Mouse (Mus musculus) gastrocnemius, adult 18-20 months (tissue): ENCODE data around the gene Dnmt1. TPM values are rescaled to one million over a fixed set of nuclear protein-coding genes. Genes with fewer than 3 reads are reported as not detected.

Experiments
- DNase-seq: peaks from one replicate; pipeline ENCODE4 v3.0.0; 2021; ENCODE audit warnings: low spot score
- total RNA-seq, 2 experiments: library from RNA; stranded (reverse); gene quantifications; 2 replicates each; pipeline ENCODE4 v1.2.3; 2021

Gene Dnmt1
- total RNA-seq, 2 experiments from 2014 or later = 6.0 to 6.7 TPM

- no peak for DNase-seq
Measured at GRCm38 (mm10) chr9:20887191-20887590, 72.5 kb downstream of the Dnmt1 start.

- DNase-seq = no peak
Measured at GRCm38 (mm10) chr9:20886563-20886962, 73.1 kb downstream of the Dnmt1 start.

- DNase-seq = no peak
Measured at GRCm38 (mm10) chr9:20879097-20879792, 80.4 kb downstream of the Dnmt1 start, which contains the start of gene Angptl6. Gene Angptl6, minus strand, starts transcription at chr9:20879727.

GRCm38 (mm10) chr9:20878710-20879065 lies 81.0 kb downstream of the Dnmt1 start:
- no peak for DNase-seq

- DNase-seq = peak; percentile 99
Measured at GRCm38 (mm10) chr9:20878041-20878709, 81.5 kb downstream of the Dnmt1 start.

GRCm38 (mm10) chr9:20877118-20878040 lies 82.3 kb downstream of the Dnmt1 start:
- DNase-seq = no peak

- no peak for DNase-seq
Measured at GRCm38 (mm10) chr9:20876318-20877117, 83.2 kb downstream of the Dnmt1 start.

GRCm38 (mm10) chr9:20875021-20875790 lies 84.5 kb downstream of the Dnmt1 start:
- no peak for DNase-seq

GRCm38 (mm10) chr9:20873521-20873920 lies 86.2 kb downstream of the Dnmt1 start:
- no peak for DNase-seq

GRCm38 (mm10) chr9:20872991-20873390 lies 86.7 kb downstream of the Dnmt1 start:
- DNase-seq = no peak

GRCm38 (mm10) chr9:20870211-20871173 lies 89.2 kb downstream of the Dnmt1 start:
- DNase-seq = no peak

- DNase-seq = no peak
Measured at GRCm38 (mm10) chr9:20869246-20869645, 90.4 kb downstream of the Dnmt1 start.

- DNase-seq = no peak
Measured at GRCm38 (mm10) chr9:20868448-20869001, 91.2 kb downstream of the Dnmt1 start, which contains the start of gene A230050P20Rik. Gene A230050P20Rik, plus strand, starts transcription at chr9:20868642.

GRCm38 (mm10) chr9:20866879-20867278 lies 92.8 kb downstream of the Dnmt1 start:
- DNase-seq = no peak

GRCm38 (mm10) chr9:20862225-20862624 lies 97.5 kb downstream of the Dnmt1 start:
- no peak for DNase-seq

- DNase-seq = no peak
Measured at GRCm38 (mm10) chr9:20861821-20862220, 97.9 kb downstream of the Dnmt1 start.

- DNase-seq = no peak
Measured at GRCm38 (mm10) chr9:20859926-20860325, 99.8 kb downstream of the Dnmt1 start.
